Mouse (Mus musculus) midbrain, embryonic 13.5 days (tissue): ENCODE results near the gene Tk2. TPM values are rescaled to one million over a fixed set of nuclear protein-coding genes. Genes with fewer than 3 reads are reported as not detected.

ENCODE experiments used
- polyA plus RNA-seq: library from polyadenylated mRNA; unstranded; fragments of >200 nt; fragmentation: Nextera tagmentation; extraction: Ambion mirVana; gene quantifications from 2 replicates; pipeline ENCODE4 v1.2.1, GENCODE M21; 2015

Tk2 gene
- polyA plus RNA-seq, 1 experiment from 2014 or later, result 43.1 TPM

Other genes starting within 250 kb of the Tk2 start
- gene Cdh5, start 146.9 kb downstream of the Tk2 start, polyA plus RNA-seq, result 12.8 TPM in 2 replicates
- gene Bean1, start 78.1 kb downstream of the Tk2 start, polyA plus RNA-seq, result 1.8 and 2.0 TPM in 2 replicates
- gene Cklf, start 2.3 kb upstream of the Tk2 start, polyA plus RNA-seq, result 34.4 and 36.5 TPM in 2 replicates
- gene Cmtm2a, start 44.6 kb upstream of the Tk2 start, polyA plus RNA-seq, result not detected in 2 replicates
- gene Gm45711, start 61.5 kb upstream of the Tk2 start, polyA plus RNA-seq, result not detected in 2 replicates
- gene Cmtm1, start 61.6 kb upstream of the Tk2 start, polyA plus RNA-seq, result not detected in 2 replicates
- not detected in 2 replicates for gene Gm11020, start 73.0 kb upstream of the Tk2 start, polyA plus RNA-seq
- not detected in 2 replicates for gene Cmtm2b, start 73.7 kb upstream of the Tk2 start, polyA plus RNA-seq
- 31.4 and 34.9 TPM in 2 replicates for gene Cmtm3, start 90.9 kb upstream of the Tk2 start, polyA plus RNA-seq
- gene Cmtm4, start 147.2 kb upstream of the Tk2 start, polyA plus RNA-seq, result 1.8 TPM in 2 replicates
- 120 and 124 TPM in 2 replicates for gene Dync1li2, start 194.5 kb upstream of the Tk2 start, polyA plus RNA-seq